Mouse (Mus musculus) bone marrow macrophage, adult 2 months (primary cell): Measurements from ENCODE around the gene Myrip.

Experiments used
- CTCF ChIP-seq: IDR thresholded peaks from 2 replicates; pipeline ENCODE4 v1.5.1; 2012; ENCODE audit warnings: low read depth, mild to moderate bottlenecking, low read length, moderate library complexity
- POLR2A ChIP-seq: IDR thresholded peaks from 2 replicates; pipeline ENCODE4 v1.6.1; 2012; ENCODE audit warnings: mild to moderate bottlenecking, low read depth, low read length, borderline replicate concordance

GRCm38 (mm10) chr9:120497983-120498382 lies 196.7 kb downstream of the Myrip start:
- TF ChIP-seq POLR2A, result no peak
- TF ChIP-seq CTCF, result no peak
